Mouse (Mus musculus): ENCODE results near the gene Rell1.

DNA sequence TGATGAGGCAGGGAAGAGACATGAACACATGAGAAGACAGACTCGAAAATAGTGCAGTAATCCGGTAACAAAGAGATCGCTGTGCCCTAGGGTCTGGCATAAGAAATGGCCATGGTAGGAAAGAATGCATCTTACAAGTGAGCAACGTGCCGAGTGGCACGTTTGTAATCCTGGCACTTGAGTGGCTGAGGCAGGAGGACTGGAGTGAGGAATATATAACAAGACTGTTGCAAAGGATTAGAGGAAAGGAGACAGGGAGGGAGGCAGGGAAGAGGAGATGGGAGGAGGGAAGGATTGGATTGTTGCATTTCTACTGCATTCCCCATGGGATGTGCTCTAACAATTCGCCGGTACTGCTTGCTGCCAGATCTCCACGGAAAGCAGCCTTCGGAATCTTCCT lies 89.7 kb downstream of the Rell1 start:
- TF ChIP-seq CTCF (IDR thresholded peaks at IDR 0.05; ENCODE audit: low read depth) (no peak), EP300 (IDR thresholded peaks at IDR 0.05; ENCODE audit: low read depth) (no peak)

Data from heart, postnatal 0 days (tissue).